Mouse (Mus musculus): ENCODE results near the gene Zfp740. TPM values are rescaled to one million over a fixed set of nuclear protein-coding genes. Genes with fewer than 3 reads are reported as not detected.
"Not testable (repeated sequence)": the region's sequence is repeated elsewhere in the genome, so short reads cannot be mapped to it uniquely, and the experiment has no call there.

Zfp740 gene
- polyA plus RNA-seq, 1 experiment from 2014 or later, result 66.9 TPM

DNA sequence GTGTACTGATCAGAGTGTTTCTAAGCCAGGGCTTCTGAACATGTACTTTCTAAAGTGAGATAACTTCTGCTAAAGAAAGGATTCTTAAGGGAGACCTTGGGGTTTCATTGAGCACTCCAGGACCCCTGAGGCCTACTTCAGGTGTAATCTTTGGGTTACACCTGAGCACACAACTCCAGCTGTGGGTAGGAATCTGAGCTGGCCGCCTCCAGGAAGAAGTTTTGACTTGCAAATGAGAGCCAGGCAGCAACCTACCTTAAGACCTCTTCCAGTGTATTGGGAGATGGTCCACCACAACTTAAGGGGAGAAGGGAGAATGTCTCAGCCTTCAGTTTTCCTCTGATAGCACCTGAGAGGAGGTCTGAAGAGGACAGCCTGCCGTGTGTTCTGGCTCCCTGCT, 11.1 kb downstream of the Zfp740 start:
- DNase-seq (ENCODE audit: low spot score) (no peak), ATAC-seq (ENCODE audit: insufficient read depth, low FRiP score, low TSS enrichment) (no peak)
- 37% methylated on average over 2 of the region's 2 CpGs for WGBS
- Histone ChIP-seq H3K27ac (ENCODE audit: low read depth, low read length) (no peak overlapping the region), H3K36me3 (ENCODE audit: control insufficient read depth, insufficient read depth, low read length) (peaks cover 18% of the 10 kb centered on the region), H3K27me3 (ENCODE audit: control insufficient read depth, insufficient read depth, low read length) (no peaks in the 10 kb centered on the region), H3K9ac (ENCODE audit: low read length) (no peak overlapping the region), H3K4me2 (ENCODE audit: low read depth) (no peak overlapping the region), H3K4me1 (ENCODE audit: control insufficient read depth, insufficient read depth, low read length) (no peaks in the 10 kb centered on the region), H3K9me3 (ENCODE audit: control insufficient read depth, low read length) (no peaks in the 10 kb centered on the region), H3K4me3 (ENCODE audit: low read depth, low read length) (no peak overlapping the region)

DNA sequence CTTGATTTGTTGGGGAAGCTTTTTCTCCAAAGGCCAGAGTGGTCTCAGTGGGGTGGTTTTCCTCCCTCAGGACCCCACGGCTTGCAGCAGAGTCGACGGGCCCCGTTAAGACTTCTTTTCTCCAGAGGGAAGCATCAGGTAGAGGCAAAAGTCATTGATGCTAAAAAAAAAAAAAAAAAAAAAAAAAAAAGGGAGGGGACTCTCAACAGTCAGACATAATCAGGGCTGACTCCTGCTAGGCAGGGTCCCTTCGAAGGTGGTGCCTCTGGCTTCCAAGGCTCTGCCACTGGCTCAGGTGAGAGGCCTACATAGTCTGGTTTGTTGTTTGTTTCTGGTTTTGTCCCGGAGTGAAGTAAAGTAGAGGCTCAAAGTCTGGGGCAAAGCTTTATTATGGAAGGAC, 12.6 kb downstream of the Zfp740 start:
- 68% methylated on average over 6 of the region's 6 CpGs for WGBS
- no peak for DNase-seq (ENCODE audit: low spot score)
- Histone ChIP-seq H3K27me3 (ENCODE audit: control insufficient read depth, insufficient read depth, low read length) (no peaks in the 10 kb centered on the region), H3K36me3 (ENCODE audit: control insufficient read depth, insufficient read depth, low read length) (peaks cover 16% of the 10 kb centered on the region), H3K4me2 (ENCODE audit: low read depth) (no peak overlapping the region), H3K9ac (ENCODE audit: low read length) (no peak overlapping the region), H3K9me3 (ENCODE audit: control insufficient read depth, low read length) (no peaks in the 10 kb centered on the region), H3K27ac (ENCODE audit: low read depth, low read length) (no peak overlapping the region), H3K4me3 (ENCODE audit: low read depth, low read length) (no peak overlapping the region), H3K4me1 (ENCODE audit: control insufficient read depth, insufficient read depth, low read length) (no peaks in the 10 kb centered on the region)
- no peak for ATAC-seq (ENCODE audit: insufficient read depth, low FRiP score, low TSS enrichment)

DNA sequence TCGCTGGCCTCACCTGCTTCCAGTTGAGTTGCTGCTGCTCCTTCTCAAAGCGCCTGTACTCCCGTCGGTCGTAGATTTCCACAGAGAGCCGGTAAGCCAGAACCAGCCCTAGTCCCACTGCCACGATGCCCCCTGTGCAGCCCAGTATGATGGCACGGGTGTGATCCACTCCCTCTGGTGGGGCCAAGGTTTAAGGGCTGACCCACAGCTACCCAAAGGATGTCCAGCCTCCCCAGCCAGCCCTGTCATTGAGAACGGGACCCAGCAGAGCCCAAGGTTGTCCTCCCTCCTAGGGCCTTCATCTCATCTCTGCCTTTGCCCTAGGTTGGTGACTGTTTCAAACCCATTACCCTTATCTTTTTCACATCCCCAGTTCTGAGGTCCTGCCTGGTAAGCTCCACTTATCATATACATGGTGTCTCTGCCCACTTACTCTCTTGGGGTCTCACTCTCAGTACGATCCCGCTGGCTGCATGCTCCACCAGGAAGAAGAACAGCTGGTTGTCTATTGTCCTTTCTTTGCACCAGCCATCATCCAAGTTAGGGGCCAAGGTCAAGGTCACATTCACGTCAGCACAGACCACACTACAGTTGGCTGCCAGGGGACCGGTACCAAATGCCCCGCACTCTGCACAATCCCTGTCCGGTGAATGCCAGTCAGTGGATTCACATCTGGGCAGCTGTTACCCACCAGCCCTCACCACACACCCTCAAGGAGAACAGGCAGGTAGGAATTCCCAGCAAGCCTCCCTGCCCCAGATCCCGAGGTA, 13.6 kb downstream of the Zfp740 start:
- H3K27me3 ChIP-seq (ENCODE audit: control insufficient read depth, insufficient read depth, low read length), result no peaks in the 10 kb centered on the region
- no peak overlapping the region for H3K4me2 ChIP-seq (ENCODE audit: low read depth)
- H3K9ac ChIP-seq (ENCODE audit: low read length), result no peak overlapping the region; the same call in 1 of the 2 replicates
- no peak overlapping the region for H3K27ac ChIP-seq (ENCODE audit: low read depth, low read length)
- H3K36me3 ChIP-seq (ENCODE audit: control insufficient read depth, insufficient read depth, low read length), result peaks cover 15% of the 10 kb centered on the region
- H3K4me3 ChIP-seq (ENCODE audit: low read depth, low read length), result no peak overlapping the region
- 84% methylated on average over 16 of the region's 16 CpGs for WGBS
- DNase-seq (ENCODE audit: low spot score) (no peak), ATAC-seq (ENCODE audit: insufficient read depth, low FRiP score, low TSS enrichment) (no peak)
- H3K4me1 ChIP-seq (ENCODE audit: control insufficient read depth, insufficient read depth, low read length), result no peaks in the 10 kb centered on the region
- H3K9me3 ChIP-seq (ENCODE audit: control insufficient read depth, low read length), result no peaks in the 10 kb centered on the region

DNA sequence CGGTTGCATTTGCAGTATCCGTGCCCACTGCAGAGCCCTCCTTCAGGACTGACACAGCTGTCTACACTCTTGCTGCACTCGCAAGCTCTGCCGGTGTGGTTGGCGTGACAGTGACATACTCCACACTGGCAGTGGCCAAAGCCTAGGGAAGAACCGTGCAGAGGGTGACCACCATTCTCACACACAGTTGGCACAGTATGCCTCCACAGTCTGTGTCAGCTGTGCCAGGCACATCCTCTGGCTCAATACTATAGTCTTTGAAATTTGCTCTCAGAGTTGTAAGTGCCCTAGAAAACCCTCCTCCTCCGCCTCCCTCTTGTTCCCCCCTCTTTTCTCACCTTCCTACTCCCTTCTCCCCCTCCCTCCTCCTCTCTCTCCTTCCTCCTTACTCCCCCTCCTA, 14.3 kb downstream of the Zfp740 start:
- DNase-seq (ENCODE audit: low spot score) (no peak), ATAC-seq (ENCODE audit: insufficient read depth, low FRiP score, low TSS enrichment) (no peak)
- Histone ChIP-seq H3K4me2 (ENCODE audit: low read depth) (no peak overlapping the region), H3K4me1 (ENCODE audit: control insufficient read depth, insufficient read depth, low read length) (no peaks in the 10 kb centered on the region), H3K27me3 (ENCODE audit: control insufficient read depth, insufficient read depth, low read length) (no peaks in the 10 kb centered on the region), H3K4me3 (ENCODE audit: low read depth, low read length) (no peak overlapping the region), H3K36me3 (ENCODE audit: control insufficient read depth, insufficient read depth, low read length) (peaks cover 15% of the 10 kb centered on the region), H3K27ac (ENCODE audit: low read depth, low read length) (no peak overlapping the region), H3K9ac (ENCODE audit: low read length) (no peak overlapping the region), H3K9me3 (ENCODE audit: control insufficient read depth, low read length) (no peaks in the 10 kb centered on the region)
- 87% methylated on average over 7 of the region's 7 CpGs for WGBS

DNA sequence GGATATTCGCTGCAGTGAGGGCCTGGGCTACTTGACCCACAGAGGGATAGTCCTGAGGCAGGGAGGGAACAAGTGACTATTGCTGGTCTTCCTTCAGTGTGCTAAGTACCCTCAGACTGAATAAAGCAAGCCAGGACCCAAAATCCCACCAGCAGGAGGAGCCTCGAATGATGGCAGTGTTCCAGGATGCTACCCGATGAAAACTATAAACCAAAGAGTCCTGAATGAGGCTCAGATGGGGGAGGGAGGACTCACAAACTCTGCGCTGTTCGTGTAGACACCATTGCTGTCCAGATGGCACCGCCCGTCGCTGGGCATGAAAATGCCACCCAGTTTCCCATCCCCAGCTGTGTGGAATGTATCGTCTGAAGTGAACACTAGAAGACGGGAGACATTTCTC, 19.3 kb downstream of the Zfp740 start:
- peaks cover 3% of the 10 kb centered on the region; the same call in 1 of the 2 replicates for H3K4me1 ChIP-seq (ENCODE audit: control insufficient read depth, insufficient read depth, low read length)
- H3K4me2 ChIP-seq (ENCODE audit: low read depth), result no peak overlapping the region
- no peaks in the 10 kb centered on the region for H3K36me3 ChIP-seq (ENCODE audit: control insufficient read depth, insufficient read depth, low read length)
- H3K9ac ChIP-seq (ENCODE audit: low read length), result no peak overlapping the region
- H3K4me3 ChIP-seq (ENCODE audit: low read depth, low read length), result no peak overlapping the region
- 76% methylated on average over 10 of the region's 10 CpGs for WGBS
- DNase-seq (ENCODE audit: low spot score) (no peak), ATAC-seq (ENCODE audit: insufficient read depth, low FRiP score, low TSS enrichment) (no peak)
- no peak overlapping the region for H3K27ac ChIP-seq (ENCODE audit: low read depth, low read length)
- peaks cover 13% of the 10 kb centered on the region for H3K27me3 ChIP-seq (ENCODE audit: control insufficient read depth, insufficient read depth, low read length)
- H3K9me3 ChIP-seq (ENCODE audit: control insufficient read depth, low read length), result no peaks in the 10 kb centered on the region

DNA sequence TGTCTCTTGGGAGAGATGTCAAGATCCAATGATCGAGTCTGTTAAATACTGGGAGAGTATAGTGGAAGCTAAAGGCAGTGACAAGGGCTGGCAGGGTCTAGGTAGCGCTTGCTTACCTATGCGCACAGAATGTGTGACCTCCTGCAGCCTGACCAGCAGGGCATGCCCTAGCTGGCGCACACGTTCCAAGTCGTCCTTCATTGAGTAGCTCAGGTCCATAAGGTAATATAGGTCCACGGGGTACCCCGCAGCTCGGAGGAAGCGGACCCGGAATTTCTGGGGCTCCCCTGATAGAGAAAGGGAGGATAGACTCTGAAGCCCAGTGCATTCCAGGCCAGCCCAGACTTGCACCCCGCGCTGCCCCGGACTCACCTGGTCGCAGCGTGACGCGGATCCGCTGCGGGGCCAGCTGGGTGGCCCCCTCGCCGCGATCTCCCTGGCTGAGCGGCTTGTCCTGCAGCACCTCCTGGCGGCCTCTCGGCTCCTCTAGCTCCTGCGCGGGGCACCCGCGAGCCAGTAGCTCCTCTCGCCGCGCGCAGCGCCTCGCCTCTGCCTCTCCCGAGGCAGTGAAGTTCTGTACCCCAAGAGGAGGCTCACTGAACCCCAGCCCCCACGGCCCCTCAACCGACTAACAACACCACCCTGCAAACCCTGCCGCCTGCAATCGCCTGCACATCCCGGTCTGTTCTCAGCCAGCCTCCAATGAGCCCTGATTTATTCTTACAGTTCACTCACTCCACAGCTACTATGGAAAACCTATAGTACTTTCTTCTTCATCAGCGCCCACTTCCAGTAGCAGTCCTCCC, 21.3 kb downstream of the Zfp740 start:
- peak overlapping the region; percentile 76 for H3K4me2 ChIP-seq (ENCODE audit: low read depth)
- H3K4me1 ChIP-seq (ENCODE audit: control insufficient read depth, insufficient read depth, low read length), result peaks cover 3% of the 10 kb centered on the region; the same call in 1 of the 2 replicates
- ATAC-seq (ENCODE audit: insufficient read depth, low FRiP score, low TSS enrichment) (peak; percentile 50), DNase-seq (ENCODE audit: low spot score) (peak; percentile 81)
- H3K36me3 ChIP-seq (ENCODE audit: control insufficient read depth, insufficient read depth, low read length), result no peaks in the 10 kb centered on the region
- 2% methylated on average over 42 of the region's 43 CpGs for WGBS
- H3K27me3 ChIP-seq (ENCODE audit: control insufficient read depth, insufficient read depth, low read length), result peaks cover 13% of the 10 kb centered on the region
- H3K4me3 ChIP-seq (ENCODE audit: low read depth, low read length), result peak overlapping the region; percentile 29
- peak overlapping the region; percentile 19 for H3K9ac ChIP-seq (ENCODE audit: low read length)
- H3K9me3 ChIP-seq (ENCODE audit: control insufficient read depth, low read length), result no peaks in the 10 kb centered on the region
- no peak overlapping the region for H3K27ac ChIP-seq (ENCODE audit: low read depth, low read length)

DNA sequence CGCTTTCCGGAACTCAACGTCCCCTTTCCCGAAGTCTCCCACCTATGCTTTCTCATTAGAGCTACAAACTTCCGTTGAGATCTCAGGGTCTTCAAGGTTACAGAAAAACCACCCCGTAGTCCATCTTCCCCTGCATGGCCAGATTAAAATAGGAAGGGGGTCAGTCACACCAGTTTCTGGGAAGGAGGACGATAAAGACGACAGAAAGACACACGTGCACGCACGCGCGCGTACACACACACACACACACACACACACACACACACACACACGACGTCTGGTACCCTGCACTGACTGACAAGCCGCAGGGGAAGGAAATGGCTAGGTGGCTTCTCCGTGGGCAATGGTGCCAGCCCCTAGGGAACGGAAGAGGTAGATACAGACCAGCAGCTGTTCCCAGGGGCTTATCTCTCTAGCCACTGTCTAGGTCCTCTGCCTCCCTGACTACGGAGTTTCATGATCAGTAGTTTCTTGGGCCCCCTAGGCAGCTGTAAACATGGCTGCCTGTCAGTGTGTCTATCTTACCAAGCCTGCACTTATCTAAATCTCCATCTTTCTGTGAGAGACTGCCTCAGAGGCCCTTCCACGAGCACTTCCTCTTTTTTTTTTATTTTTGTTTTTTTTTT, 22.1 kb downstream of the Zfp740 start:
- no peaks in the 10 kb centered on the region for H3K9me3 ChIP-seq (ENCODE audit: control insufficient read depth, low read length)
- no peaks in the 10 kb centered on the region for H3K36me3 ChIP-seq (ENCODE audit: control insufficient read depth, insufficient read depth, low read length)
- DNase-seq (ENCODE audit: low spot score) (no peak), ATAC-seq (ENCODE audit: insufficient read depth, low FRiP score, low TSS enrichment) (no peak)
- H3K9ac ChIP-seq (ENCODE audit: low read length), result no peak overlapping the region; the same call in 1 of the 2 replicates
- H3K27me3 ChIP-seq (ENCODE audit: control insufficient read depth, insufficient read depth, low read length), result peaks cover 13% of the 10 kb centered on the region
- H3K4me3 ChIP-seq (ENCODE audit: low read depth, low read length), result peak overlapping the region; percentile 29
- H3K4me1 ChIP-seq (ENCODE audit: control insufficient read depth, insufficient read depth, low read length), result peaks cover 3% of the 10 kb centered on the region; the same call in 1 of the 2 replicates
- peak overlapping the region; percentile 76 for H3K4me2 ChIP-seq (ENCODE audit: low read depth)
- no peak overlapping the region for H3K27ac ChIP-seq (ENCODE audit: low read depth, low read length)
- WGBS, result 24% methylated on average over 21 of the region's 21 CpGs

DNA sequence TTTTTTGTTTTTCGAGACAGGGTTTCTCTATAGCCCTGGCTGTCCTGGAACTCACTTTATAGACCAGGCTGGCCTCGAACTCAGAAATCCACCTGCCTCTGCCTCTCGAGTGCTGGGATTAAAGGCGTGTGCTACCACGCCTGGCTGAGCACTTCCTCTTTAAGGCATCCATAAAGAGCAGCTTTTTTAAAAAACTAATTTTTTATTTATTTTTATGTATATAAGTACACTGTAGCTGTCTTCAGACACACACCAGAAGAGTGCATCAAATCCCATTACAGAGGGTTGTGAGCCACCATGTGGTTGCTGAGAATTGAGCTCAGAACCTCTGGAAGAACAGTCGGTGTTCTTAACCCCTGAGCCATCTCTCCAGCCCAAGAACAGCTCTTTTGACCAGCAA, 22.6 kb downstream of the Zfp740 start:
- WGBS, result 82% methylated on average over 5 of the region's 6 CpGs

More for the DNA sequence above, 22.6 kb downstream of the Zfp740 start:
- not testable (repeated sequence) for H3K36me3 ChIP-seq (ENCODE audit: control insufficient read depth, insufficient read depth, low read length); H3K27ac ChIP-seq (ENCODE audit: low read depth, low read length); H3K4me2 ChIP-seq (ENCODE audit: low read depth); H3K9ac ChIP-seq (ENCODE audit: low read length); ATAC-seq (ENCODE audit: insufficient read depth, low FRiP score, low TSS enrichment); H3K9me3 ChIP-seq (ENCODE audit: control insufficient read depth, low read length); DNase-seq (ENCODE audit: low spot score); H3K4me3 ChIP-seq (ENCODE audit: low read depth, low read length); H3K4me1 ChIP-seq (ENCODE audit: control insufficient read depth, insufficient read depth, low read length)
- peaks cover 13% of the 10 kb centered on the region for H3K27me3 ChIP-seq (ENCODE audit: control insufficient read depth, insufficient read depth, low read length)

Data from neural tube, embryonic 11.5 days (tissue).